In the genomic region with DNA sequence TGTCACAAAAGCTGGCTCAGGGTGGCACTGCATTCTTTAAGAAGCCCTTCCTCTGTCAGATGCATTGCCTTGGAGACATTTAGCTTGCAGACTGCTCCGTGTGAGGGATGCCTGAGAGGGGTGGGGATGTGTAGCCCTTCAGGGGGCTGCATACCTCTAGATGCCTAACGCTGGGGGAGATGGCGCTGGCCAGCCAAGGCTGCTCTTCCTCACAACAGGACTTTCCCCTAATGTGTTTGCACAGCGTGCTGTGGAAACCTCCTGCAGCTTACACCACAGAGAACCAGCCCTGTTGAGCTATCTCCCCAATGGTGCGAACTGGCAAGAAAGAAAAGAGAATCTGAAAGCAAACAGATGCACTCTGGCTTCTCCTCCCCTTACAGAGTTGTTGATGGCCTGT, we compare ENCODE assay signal across 19 mouse cellular contexts. TPM values are rescaled to one million over a fixed set of nuclear protein-coding genes. Genes with fewer than 3 reads are reported as not detected.
DNase-seq lines count a peak whose midpoint lies in the region; ATAC-seq and TF ChIP-seq lines count a peak whose summit lies in the region.
"Had no signal": no experiment of that assay in that cellular context is flagged by ENCODE, and none has a peak within 500 bp of the region (broad histone marks: within the 10 kb centered on the region; RNA-seq: fewer than 3 reads in every experiment).

No protein-coding gene starts in this region.

- TF ChIP-seq POLR2A in limb, embryonic 14.5 days (IDR thresholded peaks at IDR 0.05; ENCODE audit: borderline replicate concordance, extremely low read depth, insufficient read depth, insufficient read length), result no peak

- H3K4me1 ChIP-seq in limb, embryonic 13.5 days, result peaks cover 16% of the 10 kb centered on the region
- H3K4me1 ChIP-seq in limb, embryonic 10.5 days, result peaks cover 12% of the 10 kb centered on the region
- H3K4me1 ChIP-seq in limb, embryonic 14.5 days (ENCODE audit: control insufficient read depth, insufficient read depth, low read length), result peaks cover 4% of the 10 kb centered on the region; the same call in 1 of the 2 replicates

- intact Hi-C loops in heart, postnatal 36 days (cut with DNase I), result no loop called here

- no peaks in the 10 kb centered on the region for H3K9me3 ChIP-seq in limb, embryonic 13.5 days
- no peaks in the 10 kb centered on the region for H3K9me3 ChIP-seq in limb, embryonic 10.5 days (replicated peaks)
- no peaks in the 10 kb centered on the region for H3K9me3 ChIP-seq in limb, embryonic 14.5 days (ENCODE audit: control insufficient read depth, low read length)
- H3K9me3 ChIP-seq: forebrain, embryonic 13.5 days; heart, embryonic 13.5 days; limb, embryonic 15.5 days; lung, embryonic 15.5 days; midbrain, embryonic 12.5 days had no signal

- H3K27ac ChIP-seq in limb, embryonic 13.5 days, result peak overlapping the region; percentile 34; the same call in 1 of the 2 replicates
- H3K27ac ChIP-seq in limb, embryonic 10.5 days, result no peak overlapping the region
- H3K27ac ChIP-seq in limb, embryonic 14.5 days (replicated peaks; ENCODE audit: low read depth, low read length), result 0 out of 2 replicates have a peak overlapping the region, but pooled peaks have one; percentile 33
- H3K27ac ChIP-seq: forebrain, embryonic 13.5 days; heart, embryonic 13.5 days; limb, embryonic 15.5 days; liver, embryonic 14.5 days; lung, embryonic 15.5 days; midbrain, embryonic 12.5 days had no signal

- no peak overlapping the region for H3K9ac ChIP-seq in limb, embryonic 13.5 days
- H3K9ac ChIP-seq in limb, embryonic 14.5 days (ENCODE audit: low read depth, low read length, severe bottlenecking), result no peak overlapping the region
- H3K9ac ChIP-seq: forebrain, embryonic 13.5 days; heart, embryonic 13.5 days; limb, embryonic 15.5 days; liver, embryonic 14.5 days; lung, embryonic 15.5 days; midbrain, embryonic 12.5 days had no signal

- no peak overlapping the region for H3K4me2 ChIP-seq in limb, embryonic 13.5 days (replicated peaks)
- H3K4me2 ChIP-seq in limb, embryonic 14.5 days (replicated peaks; ENCODE audit: low read depth, low read length, severe bottlenecking), result no peak overlapping the region
- H3K4me2 ChIP-seq: forebrain, embryonic 13.5 days; heart, embryonic 13.5 days; limb, embryonic 15.5 days; lung, embryonic 15.5 days; midbrain, embryonic 12.5 days had no signal

- no peaks in the 10 kb centered on the region for H3K27me3 ChIP-seq in limb, embryonic 13.5 days
- no peaks in the 10 kb centered on the region for H3K27me3 ChIP-seq in limb, embryonic 10.5 days (ENCODE audit: low read depth, poor library complexity, severe bottlenecking)
- no peaks in the 10 kb centered on the region for H3K27me3 ChIP-seq in limb, embryonic 14.5 days (ENCODE audit: control insufficient read depth, insufficient read depth, low read length)
- H3K27me3 ChIP-seq: forebrain, embryonic 13.5 days; heart, embryonic 13.5 days; limb, embryonic 15.5 days; lung, embryonic 15.5 days had no signal

- WGBS in limb, embryonic 13.5 days, result 23% methylated on average over 5 of the region's 5 CpGs
- 13% methylated on average over 5 of the region's 5 CpGs for WGBS in limb, embryonic 10.5 days
- 15% methylated on average over 5 of the region's 5 CpGs for WGBS in limb, embryonic 14.5 days

- H3K36me3 ChIP-seq in limb, embryonic 13.5 days, result no peaks in the 10 kb centered on the region
- no peaks in the 10 kb centered on the region for H3K36me3 ChIP-seq in limb, embryonic 10.5 days
- H3K36me3 ChIP-seq in limb, embryonic 14.5 days (ENCODE audit: control insufficient read depth, insufficient read depth, low read length), result no peaks in the 10 kb centered on the region
- H3K36me3 ChIP-seq: heart, embryonic 13.5 days; limb, embryonic 15.5 days; lung, embryonic 15.5 days; midbrain, embryonic 12.5 days had no signal

- peak; percentile 70 for DNase-seq in heart, adult 11 months
- DNase-seq in heart, postnatal 36 days, result no peak
- no peak for DNase-seq in limb, embryonic 10.5 days (ENCODE audit: low spot score)
- peak; percentile 93 for DNase-seq in ES-CJ7 (ENCODE audit: low read depth, low spot score)
- DNase-seq in limb, embryonic 14.5 days (ENCODE audit: low spot score), result no peak
- DNase-seq: adrenal gland, postnatal 36 days; cerebellum, adult 11-12 months; cerebellum, postnatal 14 days; kidney, adult 11 months; kidney, postnatal 4 days had no signal

- H3K4me3 ChIP-seq in limb, embryonic 13.5 days, result no peak overlapping the region
- no peak overlapping the region for H3K4me3 ChIP-seq in limb, embryonic 10.5 days
- H3K4me3 ChIP-seq in limb, embryonic 14.5 days (replicated peaks; ENCODE audit: low read length), result no peak overlapping the region
- H3K4me3 ChIP-seq: forebrain, embryonic 13.5 days; heart, embryonic 13.5 days; limb, embryonic 15.5 days; lung, embryonic 15.5 days; midbrain, embryonic 12.5 days had no signal

- no peak for ATAC-seq in limb, embryonic 13.5 days (ENCODE audit: low FRiP score, low read depth)
- no peak for ATAC-seq in limb, embryonic 14.5 days (ENCODE audit: low FRiP score, low read depth)
- ATAC-seq in cerebellum, adult (ENCODE audit: insufficient number of reproducible peaks, low FRiP score, low TSS enrichment), result no peak
- ATAC-seq: CD4-positive, CD25-positive, alpha-beta regulatory T cell, adult 4 months; forebrain, embryonic 13.5 days had no signal

RNA-seq across cellular contexts. Expression of a gene that starts 51.9 kb away (rescaled TPM):
- 10 to 100 TPM; 20.4 to 24.5 TPM for total RNA-seq in heart, postnatal 36 days (2021)
- polyA plus RNA-seq in limb, embryonic 13.5 days (2015; fragmentation: Nextera tagmentation; extraction: Ambion mirVana), result 32.6 and 33.3 TPM in 2 replicates
- 27.3 and 28.5 TPM in 2 replicates for polyA plus RNA-seq in limb, embryonic 10.5 days (2016; fragmentation: Nextera tagmentation; extraction: Ambion mirVana)
- polyA plus RNA-seq in limb, embryonic 14.5 days (2012; rRNA removed), result 74.0 and 111 TPM in 2 replicates
- polyA plus RNA-seq in limb, embryonic 14.5 days (2014; fragmentation: Nextera tagmentation; extraction: Ambion mirVana), result 42.8 and 54.9 TPM in 2 replicates

Comparison
In these comparisons a context has a peak if more than half of its experiments do, and no peak if none do; other contexts are left out.
1. DNase-seq: peak in heart, adult 11 months (single experiment) and ES-CJ7 (single experiment); none in heart, postnatal 36 days (0 of 2), limb, embryonic 10.5 days (single experiment) and limb, embryonic 14.5 days (single experiment).